Mouse (Mus musculus) intestine, postnatal 0 days (tissue): Measurements from ENCODE around the gene Crygd. TPM values are rescaled to one million over a fixed set of nuclear protein-coding genes. Genes with fewer than 3 reads are reported as not detected.
"Not testable (repeated sequence)": the region's sequence is repeated elsewhere in the genome, so short reads cannot be mapped to it uniquely, and the experiment has no call there.

Source experiments
- ATAC-seq: fragments of 200-750 bp; cut with Nextera tagmentation; 2 replicates; pipeline ENCODE4 v1.8.0; 2017; ENCODE audit warnings: mild to moderate bottlenecking, moderate TSS enrichment, moderate library complexity
- H3K27ac ChIP-seq: fragments of 300-500 bp; sonication (generic); 2 replicates; pipeline ENCODE4 v1.5.1; 2014; ENCODE audit warnings: mild to moderate bottlenecking, low read depth, low read length, moderate library complexity
- H3K27me3 ChIP-seq: fragments of 300-500 bp; sonication (generic); replicated peaks from 2 replicates; pipeline ENCODE4 v1.6.1; 2014; ENCODE audit warnings: low read length, mixed read lengths; ENCODE audit not compliant: control insufficient read depth, insufficient read depth
- H3K36me3 ChIP-seq: fragments of 300-500 bp; sonication (generic); 2 replicates; pipeline ENCODE4 v1.6.1; 2014; ENCODE audit warnings: mild to moderate bottlenecking, moderate library complexity; ENCODE audit not compliant: control insufficient read depth, insufficient read depth
- H3K4me1 ChIP-seq: fragments of 300-500 bp; sonication (generic); replicated peaks from 2 replicates; pipeline ENCODE4 v1.6.1; 2014; ENCODE audit warnings: antibody characterized with exemption, low read length, mixed read lengths; ENCODE audit not compliant: control insufficient read depth, insufficient read depth
- H3K4me2 ChIP-seq: fragments of 300-500 bp; sonication (generic); replicated peaks from 2 replicates; pipeline ENCODE4 v1.6.1; 2014; ENCODE audit warnings: low read depth, mild to moderate bottlenecking, moderate library complexity
- H3K4me3 ChIP-seq: fragments of 300-500 bp; sonication (generic); 2 replicates; pipeline ENCODE4 v1.5.1; 2014; ENCODE audit warnings: low read depth, low read length
- H3K9ac ChIP-seq: fragments of 300-500 bp; sonication (generic); 2 replicates; pipeline ENCODE4 v1.6.1; 2014; ENCODE audit warnings: mild to moderate bottlenecking, low read depth, low read length
- H3K9me3 ChIP-seq: fragments of 300-500 bp; sonication (generic); 2 replicates; pipeline ENCODE4 v1.6.1; 2016; ENCODE audit warnings: mixed run types; ENCODE audit not compliant: control insufficient read depth
- CTCF ChIP-seq: sonication (generic); IDR thresholded peaks from 2 replicates; pipeline ENCODE4 v1.5.1; 2016; ENCODE audit warnings: low read depth, mild to moderate bottlenecking, control low read depth, antibody characterized with exemption, moderate library complexity
- WGBS: fragments of 180-500 bp; shearing (Covaris S2); extraction: QIAGEN DNeasy Blood & Tissue Kit; methylation state at CpG from one replicate; pipeline ENCODE4 v1.1.7; 2014; 5-methylcytosine and 5-hydroxymethylcytosine counted together
- polyA plus RNA-seq: library from polyadenylated mRNA; unstranded; fragments of >200 nt; fragmentation: Nextera tagmentation; extraction: Ambion mirVana; gene quantifications from 2 replicates; pipeline ENCODE4 v1.2.1, GENCODE M21; 2015

Gene Crygd
- polyA plus RNA-seq, 1 experiment from 2014 or later = not detected

DNA sequence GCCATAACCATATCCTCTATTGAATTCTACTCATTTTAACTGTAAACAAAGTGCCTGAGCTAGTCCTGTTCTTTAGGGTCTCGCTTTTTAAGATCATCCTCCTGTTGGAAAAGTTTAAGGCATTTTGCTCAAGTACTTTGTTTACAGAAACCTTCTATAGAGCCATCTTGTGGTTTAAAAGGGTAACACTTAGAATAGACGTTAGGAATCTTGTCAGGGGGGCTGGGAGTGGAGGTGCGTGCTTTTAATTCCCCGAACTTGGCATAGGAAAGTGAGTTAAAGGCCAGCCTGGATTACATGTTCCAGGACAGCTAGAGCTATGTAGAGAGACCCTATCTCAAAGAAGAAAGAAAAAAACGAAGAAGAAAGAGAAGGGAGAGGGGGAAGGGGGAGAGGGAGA is 12.4 kb upstream of the Crygd start:
- Histone ChIP-seq H3K36me3 (no peaks in the 10 kb centered on the region), H3K27me3 (no peaks in the 10 kb centered on the region), H3K4me3 (no peak overlapping the region), H3K9me3 (no peaks in the 10 kb centered on the region), H3K9ac (no peak overlapping the region), H3K4me1 (no peaks in the 10 kb centered on the region), H3K27ac (no peak overlapping the region), H3K4me2 (no peak overlapping the region)
- no peak for ATAC-seq
- 17% methylated on average over 5 of the region's 5 CpGs for WGBS
- peak; percentile 55 for TF ChIP-seq CTCF

DNA sequence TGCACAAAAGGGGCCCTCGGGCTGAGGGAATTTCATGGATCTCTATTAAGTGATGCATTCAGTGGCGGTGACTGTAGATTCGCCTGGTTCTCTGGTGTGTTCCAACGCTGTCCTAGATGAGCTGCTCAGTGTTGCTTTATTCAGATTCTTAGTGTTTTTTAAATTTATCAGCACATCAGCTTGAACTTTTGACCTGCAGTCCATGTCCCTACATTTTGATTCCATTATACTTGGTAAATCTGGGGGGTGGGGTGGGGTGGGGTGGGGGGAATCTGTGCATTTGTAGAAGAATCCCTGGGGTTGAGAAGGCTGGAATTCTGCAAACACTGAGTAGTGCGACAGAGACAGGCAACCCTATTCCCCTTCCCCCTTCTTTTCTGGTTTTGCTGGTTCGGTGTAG is 10.3 kb upstream of the Crygd start, which contains the start of gene Crygc:
Gene Crygc (minus strand): TSS at position 101 of the 400 bp plus-strand sequence.
- H3K36me3 ChIP-seq = no peaks in the 10 kb centered on the region
- ATAC-seq = no peak
- TF ChIP-seq CTCF = no peak
- H3K4me1 ChIP-seq = no peaks in the 10 kb centered on the region
- 65% methylated on average over 6 of the region's 6 CpGs for whole genome bisulfite sequencing
- H3K4me3 ChIP-seq = no peak within 1 kb of the TSS
- H3K9me3 ChIP-seq = no peaks in the 10 kb centered on the region
- no peaks in the 10 kb centered on the region for H3K27me3 ChIP-seq
- H3K27ac ChIP-seq = no peak within 1 kb of the TSS
- no peak within 1 kb of the TSS for H3K4me2 ChIP-seq
- H3K9ac ChIP-seq = no peak within 1 kb of the TSS

DNA sequence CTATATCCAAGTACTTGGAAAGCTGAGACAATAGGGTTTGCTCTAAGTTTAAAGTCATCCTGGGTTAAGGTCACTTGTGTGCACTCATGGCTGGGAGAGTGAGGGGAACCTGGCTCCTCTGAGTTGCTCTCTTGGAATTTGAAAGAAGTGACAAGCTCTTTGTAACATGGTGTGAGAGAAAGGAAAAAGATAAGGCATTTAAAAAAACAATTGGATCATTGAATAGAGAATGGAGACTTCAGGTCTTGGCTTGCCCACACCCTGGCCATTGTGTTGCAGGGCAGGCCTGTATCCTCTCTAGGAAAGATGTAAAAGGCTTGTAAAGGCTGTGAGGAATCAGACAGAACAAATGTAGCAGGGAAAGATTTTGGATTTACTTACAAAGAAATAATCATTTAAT is 4.6 kb upstream of the Crygd start:
- Histone ChIP-seq H3K36me3 (no peaks in the 10 kb centered on the region), H3K27ac (no peak overlapping the region), H3K4me3 (no peak overlapping the region), H3K9me3 (no peaks in the 10 kb centered on the region), H3K4me1 (no peaks in the 10 kb centered on the region), H3K4me2 (no peak overlapping the region), H3K9ac (no peak overlapping the region), H3K27me3 (no peaks in the 10 kb centered on the region)
- no peak for TF ChIP-seq CTCF
- ATAC-seq = no peak

DNA sequence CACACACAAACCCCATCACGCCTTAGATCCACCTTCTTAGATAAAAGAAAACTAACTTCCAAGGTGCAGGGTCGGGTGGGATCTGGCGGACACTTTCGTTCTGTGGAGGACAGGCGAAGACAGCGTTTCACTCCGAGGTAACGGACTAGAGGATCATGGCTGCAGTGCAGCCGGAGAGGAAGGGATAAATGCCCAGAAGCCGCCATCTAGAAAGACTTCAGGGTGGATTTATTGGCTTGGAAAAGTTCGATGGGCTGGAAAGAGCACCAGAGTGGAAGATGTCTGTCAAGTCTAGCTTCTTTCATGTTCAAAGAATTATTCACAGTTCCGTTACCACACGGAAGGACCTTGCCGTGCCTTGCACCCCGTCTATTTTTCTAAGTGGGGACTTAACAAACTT is 949 bp upstream of the Crygd start:
- 87% methylated on average over 15 of the region's 15 CpGs for WGBS
- Histone ChIP-seq H3K27ac (no peak overlapping the region), H3K9me3 (no peaks in the 10 kb centered on the region), H3K9ac (no peak overlapping the region), H3K36me3 (no peaks in the 10 kb centered on the region), H3K4me2 (no peak overlapping the region), H3K4me1 (no peaks in the 10 kb centered on the region), H3K27me3 (no peaks in the 10 kb centered on the region), H3K4me3 (no peak overlapping the region)
- ATAC-seq = no peak
- TF ChIP-seq CTCF = no peak

DNA sequence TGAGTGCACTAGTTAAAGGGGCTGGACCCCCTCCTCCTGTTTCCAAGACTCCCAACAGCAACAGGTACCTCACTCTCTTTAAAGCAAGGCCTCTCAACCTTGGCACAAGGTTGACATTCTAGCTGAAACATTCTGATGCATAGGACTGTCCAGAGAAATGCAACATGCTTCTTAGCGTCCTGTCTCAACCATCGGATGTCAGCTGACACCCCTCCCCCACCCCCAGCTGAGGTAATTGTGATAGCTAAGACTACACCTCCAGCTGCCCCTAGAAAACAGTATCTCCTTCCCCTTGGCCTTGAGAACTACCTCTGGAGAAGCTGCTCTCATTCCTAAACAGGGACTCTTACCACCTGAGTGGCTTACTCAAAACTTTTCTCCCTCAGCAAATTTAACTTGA is 11.1 kb downstream of the Crygd start:
- no peaks in the 10 kb centered on the region for H3K9me3 ChIP-seq
- no peaks in the 10 kb centered on the region for H3K4me1 ChIP-seq
- no peak overlapping the region for H3K4me2 ChIP-seq
- no peak overlapping the region for H3K27ac ChIP-seq
- TF ChIP-seq CTCF = no peak
- no peak overlapping the region for H3K9ac ChIP-seq
- H3K4me3 ChIP-seq = no peak overlapping the region
- no peaks in the 10 kb centered on the region for H3K36me3 ChIP-seq
- 24% methylated on average over 2 of the region's 2 CpGs for WGBS
- ATAC-seq = no peak
- no peaks in the 10 kb centered on the region for H3K27me3 ChIP-seq

DNA sequence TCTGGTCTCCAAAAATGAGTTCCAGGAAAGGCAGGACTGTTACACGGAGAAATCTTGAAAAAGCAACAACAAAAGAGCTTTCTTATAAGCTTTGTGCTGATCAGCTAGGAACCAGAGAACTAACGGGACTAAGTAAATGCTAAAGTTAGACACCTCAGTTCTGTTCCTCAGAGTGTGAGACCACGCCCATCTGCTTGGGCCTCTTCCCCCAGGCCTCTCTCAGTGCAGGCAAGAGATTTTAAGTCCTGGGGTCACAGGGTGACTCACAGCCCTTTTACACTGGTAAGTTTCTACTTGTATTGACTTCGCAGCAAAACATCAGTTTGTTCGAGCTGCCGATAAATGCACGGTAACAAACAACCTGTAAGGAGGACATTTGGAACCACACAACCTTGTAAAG is 11.6 kb downstream of the Crygd start:
- Histone ChIP-seq H3K9ac (no peak overlapping the region), H3K4me2 (no peak overlapping the region), H3K36me3 (no peaks in the 10 kb centered on the region), H3K4me3 (no peak overlapping the region), H3K4me1 (no peaks in the 10 kb centered on the region), H3K9me3 (no peaks in the 10 kb centered on the region), H3K27ac (no peak overlapping the region), H3K27me3 (no peaks in the 10 kb centered on the region)
- ATAC-seq = no peak
- WGBS = 63% methylated on average over 7 of the region's 7 CpGs
- TF ChIP-seq CTCF = no peak

DNA sequence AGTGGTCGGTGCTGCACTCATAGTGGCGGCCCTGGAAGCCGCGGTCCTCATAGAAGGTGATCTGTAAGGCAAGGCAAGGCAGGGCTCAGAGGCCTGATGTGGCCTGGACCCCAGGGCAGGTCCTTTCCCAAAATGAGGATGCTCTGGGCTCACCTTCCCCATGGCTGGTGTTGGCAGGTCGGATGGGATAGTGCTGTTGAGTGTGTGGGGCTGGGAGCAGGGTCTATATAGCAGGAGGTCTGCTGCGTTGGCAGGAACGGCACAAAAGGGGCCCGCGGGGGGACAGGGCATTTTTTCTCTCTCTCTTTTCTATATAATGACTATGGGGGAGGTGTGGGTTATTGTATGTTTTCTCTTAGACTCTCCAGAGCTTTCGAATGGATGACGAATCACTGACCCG is 12.3 kb downstream of the Crygd start, which contains the start of gene Cryge:
Gene Cryge (minus strand): TSS at position 198 of the 400 bp plus-strand sequence.
- ATAC-seq, H3K9ac ChIP-seq, H3K4me3 ChIP-seq, H3K4me2 ChIP-seq, H3K27ac ChIP-seq, H3K4me1 ChIP-seq, H3K27me3 ChIP-seq, H3K36me3 ChIP-seq, H3K9me3 ChIP-seq: not testable (repeated sequence)
- 68% methylated on average over 8 of the region's 12 CpGs for WGBS
